Comparison of ENCODE assay signal across 8 mouse cellular contexts in genomic region chr9:98954391-98955102, GRCm38 (mm10). TPM values are rescaled to one million over a fixed set of nuclear protein-coding genes. Genes with fewer than 3 reads are reported as not detected.
DNase-seq lines count a peak whose midpoint lies in the region; ATAC-seq and TF ChIP-seq lines count a peak whose summit lies in the region.

No protein-coding gene starts in this region.

- H3K27ac ChIP-seq in liver, adult 2 months (replicated peaks; ENCODE audit: insufficient read depth, low read depth, low read length), result no peak overlapping the region
- no peak overlapping the region for H3K27ac ChIP-seq in embryonic fibroblast, embryonic 13.5 days (ENCODE audit: insufficient read depth, low read length)
- no peak overlapping the region for H3K27ac ChIP-seq in limb, embryonic 12.5 days
- H3K27ac ChIP-seq in kidney, adult 2 months (ENCODE audit: insufficient read depth, low read depth, low read length), result no peak overlapping the region

- H3K4me2 ChIP-seq in limb, embryonic 12.5 days, result peak overlapping the region; percentile 89

- no peak overlapping the region for H3K9ac ChIP-seq in liver, adult 2 months (ENCODE audit: low read depth, low read length)
- H3K9ac ChIP-seq in limb, embryonic 12.5 days (replicated peaks), result peak overlapping the region; percentile 63; the same call in 1 of the 2 replicates

- H3K4me1 ChIP-seq in liver, adult 2 months (ENCODE audit: control insufficient read depth, insufficient read depth, low read length), result no peaks in the 10 kb centered on the region
- no peaks in the 10 kb centered on the region for H3K4me1 ChIP-seq in embryonic fibroblast, embryonic 13.5 days (ENCODE audit: control insufficient read depth, insufficient read depth, low read length)
- peaks cover 35% of the 10 kb centered on the region for H3K4me1 ChIP-seq in limb, embryonic 12.5 days (replicated peaks)
- H3K4me1 ChIP-seq in kidney, adult 2 months (ENCODE audit: control insufficient read depth, insufficient read depth, low read length), result no peaks in the 10 kb centered on the region

- H3K79me2 ChIP-seq in liver, adult 2 months (ENCODE audit: control insufficient read depth, insufficient read depth, low read length), result no peaks in the 10 kb centered on the region

- no peak for DNase-seq in liver, adult 2 months (ENCODE audit: extremely low read depth, low read depth, low spot score)
- no peak for DNase-seq in liver
- peak; percentile 48 for DNase-seq in retina, postnatal 1 day
- DNase-seq in testis, postnatal 10 days (ENCODE audit: low spot score), result no peak
- DNase-seq in gastrocnemius, postnatal 10 days, result no peak
- no peak for DNase-seq in kidney, adult 2 months

- H3K9me3 ChIP-seq in limb, embryonic 12.5 days, result no peaks in the 10 kb centered on the region

- 4% methylated on average over 33 of the region's 33 CpGs for WGBS in liver, adult 2 months
- 2% methylated on average over 33 of the region's 33 CpGs for whole genome bisulfite sequencing in limb, embryonic 12.5 days
- 4% methylated on average over 33 of the region's 33 CpGs for WGBS in kidney, adult 2 months

- no peaks in the 10 kb centered on the region for H3K36me3 ChIP-seq in liver, adult 2 months (ENCODE audit: control insufficient read depth, insufficient read depth, low read length)
- no peaks in the 10 kb centered on the region for H3K36me3 ChIP-seq in limb, embryonic 12.5 days
- H3K36me3 ChIP-seq in kidney, adult 2 months (ENCODE audit: control insufficient read depth, insufficient read depth, low read length), result no peaks in the 10 kb centered on the region

- H3K27me3 ChIP-seq in liver, adult 2 months (ENCODE audit: control insufficient read depth, insufficient read depth, low read length), result peaks cover 52% of the 10 kb centered on the region
- H3K27me3 ChIP-seq in limb, embryonic 12.5 days, result peaks cover 96% of the 10 kb centered on the region
- H3K27me3 ChIP-seq in kidney, adult 2 months (replicated peaks; ENCODE audit: control insufficient read depth, insufficient read depth, low read length), result peaks cover 23% of the 10 kb centered on the region

- no peak for TF ChIP-seq POLR2A in liver, adult 2 months (IDR thresholded peaks at IDR 0.05; ENCODE audit: extremely low read depth, insufficient read depth, low read length)
- TF ChIP-seq POLR2A in embryonic fibroblast, embryonic 13.5 days (IDR thresholded peaks at IDR 0.05; ENCODE audit: low read depth, low read length), result no peak
- no peak for TF ChIP-seq POLR2A in kidney, adult 2 months (IDR thresholded peaks at IDR 0.05; ENCODE audit: low read depth, low read length)

- peak overlapping the region; percentile 6; the same call in 1 of the 2 replicates for H3K4me3 ChIP-seq in liver, adult 2 months (ENCODE audit: insufficient read depth, low read depth, low read length)
- peak overlapping the region; percentile 30 for H3K4me3 ChIP-seq in embryonic fibroblast, embryonic 13.5 days (ENCODE audit: insufficient read depth, low read length)
- peak overlapping the region; percentile 48 for H3K4me3 ChIP-seq in limb, embryonic 12.5 days (replicated peaks)
- no peak overlapping the region for H3K4me3 ChIP-seq in kidney, adult 2 months (ENCODE audit: insufficient read depth, low read depth, low read length)

- no peak for TF ChIP-seq CTCF in liver, adult 2 months (IDR thresholded peaks at IDR 0.05; ENCODE audit: low read depth, low read length)
- TF ChIP-seq CTCF in embryonic fibroblast, embryonic 13.5 days (IDR thresholded peaks at IDR 0.05; ENCODE audit: borderline replicate concordance, insufficient read depth, low read length), result no peak
- no peak for TF ChIP-seq CTCF in kidney, adult 2 months (conservative IDR thresholded peaks at IDR 0.05; ENCODE audit: insufficient read depth, insufficient read length, low read depth, low read length)

- no peak for ATAC-seq in limb, embryonic 12.5 days (ENCODE audit: insufficient number of reproducible peaks, insufficient read depth, low FRiP score, low TSS enrichment, low read depth)

RNA-seq across cellular contexts. Expression of gene Foxl2, which starts 0.5 kb away (rescaled TPM):
- not detected in 2 replicates for total RNA-seq in liver, adult 2 months (2014; rRNA removed)
- not detected in 2 replicates for polyA plus RNA-seq in liver, adult 2 months (2012; rRNA removed)
- 0.20 and 0.32 TPM in 2 replicates for polyA plus RNA-seq in embryonic fibroblast, embryonic 13.5 days (2011; ENCODE audit: insufficient read length, low read depth, missing spikeins)
- polyA plus RNA-seq in limb, embryonic 12.5 days (2016; fragmentation: Nextera tagmentation; extraction: Ambion mirVana), result 0.06 TPM in 1 of 2 replicates, not detected in the other
- not detected for total RNA-seq in gastrocnemius, postnatal 10 days (2021)
- polyA plus RNA-seq in kidney, adult 2 months (2012; rRNA removed), result not detected in 2 replicates

RNA-seq across cellular contexts. Expression of gene Faim, which starts 31.6 kb away (rescaled TPM):
- total RNA-seq in liver, adult 2 months (2014; rRNA removed), result 8.0 and 10.9 TPM in 2 replicates
- 2.2 and 2.3 TPM in 2 replicates for polyA plus RNA-seq in liver, adult 2 months (2012; rRNA removed)
- 26.5 and 33.9 TPM in 2 replicates for polyA plus RNA-seq in embryonic fibroblast, embryonic 13.5 days (2011; ENCODE audit: insufficient read length, low read depth, missing spikeins)
- polyA plus RNA-seq in limb, embryonic 12.5 days (2016; fragmentation: Nextera tagmentation; extraction: Ambion mirVana), result 51.2 and 53.5 TPM in 2 replicates
- total RNA-seq in gastrocnemius, postnatal 10 days (2021), result 1 to 10 TPM; 5.6 to 6.2 TPM
- 3.5 and 4.5 TPM in 2 replicates for polyA plus RNA-seq in kidney, adult 2 months (2012; rRNA removed)

RNA-seq across cellular contexts. Expression of gene 7420426K07Rik, which starts 51.6 kb away (rescaled TPM):
- not detected in 2 replicates for total RNA-seq in liver, adult 2 months (2014; rRNA removed)
- polyA plus RNA-seq in liver, adult 2 months (2012; rRNA removed), result not detected in 2 replicates
- not detected in 2 replicates for polyA plus RNA-seq in embryonic fibroblast, embryonic 13.5 days (2011; ENCODE audit: insufficient read length, low read depth, missing spikeins)
- polyA plus RNA-seq in limb, embryonic 12.5 days (2016; fragmentation: Nextera tagmentation; extraction: Ambion mirVana), result not detected in 2 replicates
- not detected for total RNA-seq in gastrocnemius, postnatal 10 days (2021)
- polyA plus RNA-seq in kidney, adult 2 months (2012; rRNA removed), result not detected in 2 replicates
